Mouse (Mus musculus) myocyte (in vitro differentiated cells): Measurements from ENCODE around the gene Prrc2a. TPM values are rescaled to one million over a fixed set of nuclear protein-coding genes. Genes with fewer than 3 reads are reported as not detected.

Experiments used
- H3K27me3 ChIP-seq: one replicate; pipeline ENCODE4 v1.6.1; 2011; ENCODE audit not compliant: control insufficient read depth, insufficient read depth, insufficient read length
- H3K36me3 ChIP-seq: one replicate; pipeline ENCODE4 v1.6.1; 2011; ENCODE audit not compliant: control insufficient read depth, insufficient read depth
- H3K4me2 ChIP-seq: one replicate; pipeline ENCODE4 v1.6.1; 2011; ENCODE audit warnings: low read depth, control low read depth
- H3K4me3 ChIP-seq: one replicate; pipeline ENCODE4 v1.5.1; 2011; ENCODE audit warnings: mild to moderate bottlenecking, control low read depth, moderate library complexity
- H3K79me2 ChIP-seq: one replicate; pipeline ENCODE4 v1.6.1; 2011; ENCODE audit not compliant: control insufficient read depth, insufficient read depth
- H3ac ChIP-seq: one replicate; pipeline ENCODE4 v1.6.1; 2011; ENCODE audit not compliant: control insufficient read depth, insufficient read length
- CEBPB ChIP-seq: IDR thresholded peaks from 2 replicates; pipeline ENCODE4 v1.6.1; 2011; ENCODE audit warnings: mild to moderate bottlenecking, moderate library complexity; ENCODE audit not compliant: poor library complexity, insufficient read depth, severe bottlenecking
- E2F4 ChIP-seq: IDR thresholded peaks from one replicate; pipeline ENCODE4 v1.6.1; 2011; ENCODE audit warnings: mild to moderate bottlenecking, control low read depth, moderate library complexity; ENCODE audit not compliant: insufficient read depth
- MAX ChIP-seq: IDR thresholded peaks from one replicate; pipeline ENCODE4 v1.6.1; 2011; ENCODE audit warnings: low read depth, mild to moderate bottlenecking, control low read depth
- MYOD1 ChIP-seq, 3 experiments: IDR thresholded peaks; one replicate each; pipeline ENCODE4 v1.6.1; 2011; ENCODE audit warnings: control low read depth in 2 of 3, low read depth in 2 of 3, mild to moderate bottlenecking in 2 of 3, moderate library complexity in 1 of 3; ENCODE audit not compliant: insufficient read length in 2 of 3, control insufficient read depth in 1 of 3
- MYOG ChIP-seq, 3 experiments: IDR thresholded peaks; one replicate each; pipeline ENCODE4 v1.6.1; 2011; ENCODE audit warnings: control low read depth in 2 of 3, low read depth in 2 of 3, mild to moderate bottlenecking in 2 of 3; ENCODE audit not compliant: insufficient read length in 2 of 3, control insufficient read depth in 1 of 3, insufficient read depth in 1 of 3
- POLR2A ChIP-seq: IDR thresholded peaks from one replicate; pipeline ENCODE4 v1.6.1; 2011; ENCODE audit warnings: low read depth, mild to moderate bottlenecking, control low read depth, moderate library complexity; ENCODE audit not compliant: insufficient read length
- POLR2AphosphoS2 ChIP-seq: IDR thresholded peaks from one replicate; pipeline ENCODE4 v1.6.1; 2011; ENCODE audit warnings: low read depth, control low read depth; ENCODE audit not compliant: insufficient read length
- REST ChIP-seq: IDR thresholded peaks from one replicate; pipeline ENCODE4 v1.6.1; 2011; ENCODE audit warnings: mild to moderate bottlenecking, control low read depth, moderate library complexity; ENCODE audit not compliant: insufficient read depth, insufficient read length
- SRF ChIP-seq: IDR thresholded peaks from one replicate; pipeline ENCODE4 v1.6.1; 2011; ENCODE audit warnings: low read depth; ENCODE audit not compliant: control insufficient read depth, insufficient read length
- TCF12 ChIP-seq: IDR thresholded peaks from one replicate; pipeline ENCODE4 v1.6.1; 2011; ENCODE audit warnings: mild to moderate bottlenecking, control low read depth; ENCODE audit not compliant: poor library complexity, insufficient read depth, severe bottlenecking
- TCF3 ChIP-seq: IDR thresholded peaks from one replicate; pipeline ENCODE4 v1.6.1; 2011; ENCODE audit warnings: low read depth, control low read depth; ENCODE audit not compliant: insufficient read length
- USF1 ChIP-seq: IDR thresholded peaks from one replicate; pipeline ENCODE4 v1.6.1; 2011; ENCODE audit warnings: low read depth, mild to moderate bottlenecking, control low read depth, moderate library complexity
- polyA plus RNA-seq: library from polyadenylated mRNA; unstranded; fragments of >200 nt; fragmentation: generic; extraction: Trizol; gene quantifications from one replicate; pipeline ENCODE4 v1.2.1, GENCODE M21; 2012; ENCODE audit warnings: missing spikeins

Gene Prrc2a
- polyA plus RNA-seq, 1 experiment: 153 TPM

DNA sequence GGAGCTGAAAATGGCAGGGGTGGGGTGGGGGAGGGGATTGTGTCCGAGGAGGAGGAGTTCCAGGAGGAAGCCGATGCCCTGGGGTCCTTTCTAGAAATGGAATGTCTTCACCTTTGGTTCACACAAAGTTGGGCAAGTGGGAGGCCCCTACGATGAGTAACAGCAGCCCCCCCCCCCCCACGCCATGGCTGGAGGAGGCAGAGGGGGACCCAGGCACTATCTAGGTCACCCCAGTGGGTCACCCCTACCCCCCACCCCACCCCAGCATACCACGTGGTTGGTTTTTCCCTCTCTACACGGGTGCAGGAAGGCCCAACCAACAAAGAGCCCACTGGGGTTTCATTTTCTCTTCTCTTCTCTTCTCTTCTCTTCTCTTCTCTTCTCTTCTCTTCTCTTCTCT, 32.4 kb upstream of the Prrc2a start:
- Histone ChIP-seq H3K4me2 (no peak overlapping the region), H3ac (no peak overlapping the region), H3K27me3 (no peaks in the 10 kb centered on the region), H3K79me2 (no peaks in the 10 kb centered on the region), H3K4me3 (no peak overlapping the region), H3K36me3 (no peaks in the 10 kb centered on the region)
- no peak for TF ChIP-seq MYOG (IDR thresholded peaks at IDR 0.05; ENCODE audit: control insufficient read depth in 1 of 3, insufficient read depth in 1 of 3, insufficient read length in 2 of 3, low read depth in 2 of 3)
- TF ChIP-seq E2F4: no peak
- no peak for TF ChIP-seq POLR2AphosphoS2
- no peak for TF ChIP-seq SRF
- no peak for TF ChIP-seq MYOD1 (IDR thresholded peaks at IDR 0.05; ENCODE audit: control insufficient read depth in 1 of 3, insufficient read length in 2 of 3, low read depth in 2 of 3)
- no peak for TF ChIP-seq POLR2A
- no peak for TF ChIP-seq TCF12
- TF ChIP-seq MAX: no peak

DNA sequence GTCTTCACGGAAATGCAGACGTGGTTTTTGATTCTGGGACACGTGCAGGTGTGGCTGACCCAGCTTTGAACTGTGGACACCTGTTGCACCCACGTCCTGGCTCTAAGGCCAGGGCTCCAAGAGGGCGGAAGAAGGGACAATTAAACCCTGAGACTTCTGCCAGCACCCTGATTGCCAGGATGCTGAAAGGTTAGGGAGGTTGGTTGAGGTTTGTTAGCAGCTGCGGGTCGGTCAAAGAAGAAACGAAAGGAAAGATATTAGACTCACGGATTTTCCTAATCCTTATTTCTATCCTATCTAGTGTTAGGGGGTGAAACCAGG, 31.6 kb upstream of the Prrc2a start:
- Histone ChIP-seq H3K4me2 (peak overlapping the region; percentile 87), H3ac (peak overlapping the region; percentile 45), H3K79me2 (no peaks in the 10 kb centered on the region), H3K36me3 (no peaks in the 10 kb centered on the region), H3K4me3 (peak overlapping the region; percentile 16), H3K27me3 (no peaks in the 10 kb centered on the region)
- TF ChIP-seq MYOG (IDR thresholded peaks at IDR 0.05; ENCODE audit: control insufficient read depth in 1 of 3, insufficient read depth in 1 of 3, insufficient read length in 2 of 3, low read depth in 2 of 3): peak in 1 of 3 experiments; percentile 19
- TF ChIP-seq MAX: no peak
- TF ChIP-seq MYOD1 (IDR thresholded peaks at IDR 0.05; ENCODE audit: control insufficient read depth in 1 of 3, insufficient read length in 2 of 3, low read depth in 2 of 3): peak in 2 of 3 experiments; percentile 34 to 48

DNA sequence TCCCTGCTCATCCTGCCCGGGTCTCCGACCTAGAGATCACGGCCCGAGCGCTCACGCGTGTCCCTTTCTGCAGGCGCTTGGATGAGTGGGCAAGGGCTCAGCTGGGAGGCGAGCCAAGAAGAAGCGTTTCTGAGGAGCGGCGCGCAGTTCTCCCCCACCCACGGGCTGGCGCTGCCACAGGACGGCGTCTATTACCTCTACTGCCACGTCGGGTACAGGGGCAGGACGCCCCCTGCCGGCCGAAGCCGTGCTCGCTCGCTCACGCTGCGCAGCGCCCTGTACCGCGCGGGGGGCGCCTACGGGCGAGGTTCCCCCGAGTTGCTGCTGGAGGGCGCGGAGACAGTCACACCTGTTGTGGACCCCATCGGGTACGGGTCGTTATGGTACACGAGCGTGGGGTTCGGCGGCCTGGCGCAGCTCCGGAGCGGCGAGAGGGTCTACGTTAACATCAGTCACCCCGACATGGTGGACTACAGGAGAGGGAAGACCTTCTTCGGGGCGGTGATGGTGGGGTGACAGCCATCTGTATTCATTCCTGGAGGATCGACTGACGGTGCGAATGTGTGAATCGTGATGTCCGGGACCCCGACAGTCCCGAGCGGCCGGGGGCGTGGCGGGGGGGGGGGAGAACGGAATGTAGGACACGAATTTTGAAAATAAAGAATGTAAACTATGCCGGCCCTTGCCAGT, 31.1 kb upstream of the Prrc2a start:
- TF ChIP-seq TCF3 (no peak), MYOD1 (IDR thresholded peaks at IDR 0.05; ENCODE audit: control insufficient read depth in 1 of 3, insufficient read length in 2 of 3, low read depth in 2 of 3) (peak in 1 of 3 experiments; percentile 16), TCF12 (no peak), E2F4 (no peak), SRF (no peak), USF1 (no peak), CEBPB (no peak), MYOG (IDR thresholded peaks at IDR 0.05; ENCODE audit: control insufficient read depth in 1 of 3, insufficient read depth in 1 of 3, insufficient read length in 2 of 3, low read depth in 2 of 3) (peak in 2 of 3 experiments; percentile 8 to 34), MAX (no peak), REST (no peak), POLR2A (no peak), POLR2AphosphoS2 (no peak)
- H3K4me2 ChIP-seq: peak overlapping the region; percentile 87
- no peaks in the 10 kb centered on the region for H3K36me3 ChIP-seq
- no peaks in the 10 kb centered on the region for H3K79me2 ChIP-seq
- peak overlapping the region; percentile 45 for H3ac ChIP-seq
- peak overlapping the region; percentile 16 for H3K4me3 ChIP-seq
- H3K27me3 ChIP-seq: no peaks in the 10 kb centered on the region

DNA sequence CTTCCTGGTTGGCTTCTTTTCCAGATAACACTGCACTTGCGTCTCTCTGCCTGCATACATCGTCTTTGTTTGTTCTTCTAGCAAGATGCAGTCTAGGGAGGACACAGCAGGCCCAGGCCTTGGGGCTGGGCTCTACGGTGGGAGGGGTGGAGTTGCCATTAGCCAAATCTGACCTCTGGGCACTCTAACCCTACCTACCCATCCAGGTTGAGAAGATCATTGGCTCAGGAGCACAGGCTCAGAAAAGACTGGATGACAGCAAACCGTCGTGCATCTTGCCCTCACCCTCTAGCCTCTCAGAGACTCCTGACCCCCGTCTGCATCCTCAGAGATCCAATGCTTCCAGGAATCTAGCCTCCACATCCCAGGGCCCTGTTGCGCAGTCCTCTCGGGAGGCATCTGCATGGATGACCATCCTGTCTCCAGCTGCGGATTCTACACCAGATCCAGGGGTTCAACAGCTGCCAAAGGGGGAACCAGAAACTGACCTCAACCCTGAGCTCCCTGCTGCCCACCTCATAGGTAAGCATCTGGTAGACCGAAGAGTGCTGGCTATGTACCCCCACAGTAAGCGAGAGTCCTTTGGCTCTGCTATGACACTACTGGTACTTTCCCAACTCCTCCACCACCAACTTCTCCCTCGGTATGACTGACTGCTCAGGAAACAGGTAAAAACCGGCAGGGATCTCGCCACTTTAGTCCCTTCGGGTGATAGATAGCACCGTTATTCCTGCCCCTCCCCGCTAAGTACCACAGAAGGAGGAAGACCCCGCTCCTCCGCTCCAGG, 30.3 kb upstream of the Prrc2a start:
- no peaks in the 10 kb centered on the region for H3K79me2 ChIP-seq
- H3K36me3 ChIP-seq: no peaks in the 10 kb centered on the region
- peak overlapping the region; percentile 45 for H3ac ChIP-seq
- H3K4me2 ChIP-seq: peak overlapping the region; percentile 87
- no peak for TF ChIP-seq USF1
- TF ChIP-seq SRF: no peak
- TF ChIP-seq MYOD1 (IDR thresholded peaks at IDR 0.05; ENCODE audit: control insufficient read depth in 1 of 3, insufficient read length in 2 of 3, low read depth in 2 of 3): no peak
- no peak for TF ChIP-seq TCF3
- no peak for TF ChIP-seq POLR2AphosphoS2
- TF ChIP-seq POLR2A: no peak
- no peak for TF ChIP-seq REST
- TF ChIP-seq TCF12: no peak
- no peak for TF ChIP-seq E2F4
- no peak for TF ChIP-seq MAX
- TF ChIP-seq CEBPB: no peak
- no peak for TF ChIP-seq MYOG (IDR thresholded peaks at IDR 0.05; ENCODE audit: control insufficient read depth in 1 of 3, insufficient read depth in 1 of 3, insufficient read length in 2 of 3, low read depth in 2 of 3)
- H3K4me3 ChIP-seq: peak overlapping the region; percentile 16
- no peaks in the 10 kb centered on the region for H3K27me3 ChIP-seq
